Mouse (Mus musculus): Measurements from ENCODE around the gene Card19. TPM values are rescaled to one million over a fixed set of nuclear protein-coding genes. Genes with fewer than 3 reads are reported as not detected.
A peak's percentile ranks its signal among the peaks of the same experiment; 100 is the strongest.

Gene Card19
- polyA plus RNA-seq, 1 experiment: 79.4 TPM

DNA sequence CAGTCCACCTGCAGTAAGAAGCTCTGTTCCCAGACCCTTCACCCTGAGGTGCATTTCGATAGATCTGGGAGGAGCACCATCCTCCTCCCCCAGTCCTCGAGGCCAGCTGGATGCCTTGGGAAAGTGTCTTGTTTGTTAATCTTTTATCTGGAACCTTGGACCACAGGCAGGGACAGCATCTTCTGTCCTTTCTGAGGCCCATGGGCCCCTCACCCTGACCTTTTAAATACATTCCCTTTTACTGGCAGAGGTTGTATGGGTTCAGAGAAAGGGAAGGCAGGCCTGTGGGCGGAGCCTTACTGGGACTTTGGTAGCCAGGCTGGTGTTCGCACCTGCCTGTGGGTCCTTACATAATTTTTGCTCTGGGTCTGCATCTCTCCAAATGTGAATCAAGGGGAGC lies 29.4 kb upstream of the Card19 start:
- Histone ChIP-seq H3K4me3 (ENCODE audit: extremely low read depth, insufficient read depth, insufficient read length) (no peak overlapping the region), H3K27ac (ENCODE audit: insufficient read depth, low read length) (no peak overlapping the region), H3K36me3 (ENCODE audit: control insufficient read depth, insufficient read depth, low read length) (no peaks in the 10 kb centered on the region), H3K4me1 (ENCODE audit: control insufficient read depth, insufficient read depth, insufficient read length) (peaks cover 59% of the 10 kb centered on the region), H3K27me3 (ENCODE audit: control insufficient read depth, insufficient read depth, low read length) (no peaks in the 10 kb centered on the region)
- no peak for TF ChIP-seq POLR2A (IDR thresholded peaks at IDR 0.05; ENCODE audit: low read depth, low read length)
- no peak for TF ChIP-seq CTCF (IDR thresholded peaks at IDR 0.05; ENCODE audit: extremely low read depth, insufficient read depth, insufficient read length, insufficient replicate concordance)
- no peak for DNase-seq (ENCODE audit: low read depth in 1 of 2, low spot score in 2 of 2)
- 77% methylated on average over 4 of the region's 4 CpGs for WGBS

GRCm38 (mm10) chr13:49243492-49243891 lies 27.7 kb upstream of the Card19 start:
- WGBS: 59% methylated on average over 2 of the region's 2 CpGs

DNA sequence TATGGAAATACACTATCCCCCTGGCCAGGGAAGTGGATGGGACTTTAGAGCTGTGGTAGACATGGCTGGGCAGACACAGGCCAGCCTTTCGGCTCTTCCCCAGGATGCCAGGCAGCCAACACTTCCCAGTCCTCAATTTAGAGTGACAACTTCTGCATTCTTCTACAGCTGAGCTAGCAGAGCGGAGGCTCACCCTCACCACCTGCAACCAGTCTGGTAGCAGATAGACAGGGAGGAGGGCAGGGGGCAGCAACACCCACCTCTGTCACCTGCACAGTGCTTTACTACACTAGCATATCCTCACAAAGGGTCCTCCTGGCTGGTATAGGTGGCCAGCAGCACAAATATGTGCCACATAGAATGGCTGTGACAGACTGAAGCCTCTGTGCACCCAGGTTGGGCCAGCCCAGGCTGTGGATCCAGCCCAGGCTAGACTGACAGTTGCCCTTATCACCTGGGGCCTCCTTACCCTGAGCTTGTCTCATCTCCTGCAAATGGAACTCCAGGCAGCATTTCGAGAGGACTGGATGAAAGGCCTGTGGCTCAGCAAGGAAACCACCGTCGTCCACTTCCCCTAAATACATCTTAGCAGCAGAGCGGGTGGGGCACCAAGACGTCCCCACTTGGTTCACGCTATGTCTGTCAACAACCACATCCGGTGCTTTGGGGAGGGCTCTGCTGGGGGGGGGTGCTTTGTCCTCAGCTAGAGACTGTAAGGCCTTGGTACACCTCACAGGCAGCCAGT lies 26.7 kb upstream of the Card19 start:
- peak; percentile 87 to 92 for DNase-seq (ENCODE audit: low read depth in 1 of 2, low spot score in 2 of 2)

More at GRCm38 (mm10) chr13:49243492-49243891, 27.7 kb upstream of the Card19 start:
- H3K4me3 ChIP-seq (ENCODE audit: extremely low read depth, insufficient read depth, insufficient read length): no peak overlapping the region
- peak overlapping the region; percentile 90 for H3K27ac ChIP-seq (ENCODE audit: insufficient read depth, low read length)
- peaks cover 3% of the 10 kb centered on the region for H3K36me3 ChIP-seq (ENCODE audit: control insufficient read depth, insufficient read depth, low read length)
- TF ChIP-seq POLR2A (IDR thresholded peaks at IDR 0.05; ENCODE audit: low read depth, low read length) (no peak), CTCF (IDR thresholded peaks at IDR 0.05; ENCODE audit: extremely low read depth, insufficient read depth, insufficient read length, insufficient replicate concordance) (no peak)
- DNase-seq (ENCODE audit: low read depth in 1 of 2, low spot score in 2 of 2): no peak
- H3K27me3 ChIP-seq (ENCODE audit: control insufficient read depth, insufficient read depth, low read length): no peaks in the 10 kb centered on the region
- peaks cover 52% of the 10 kb centered on the region for H3K4me1 ChIP-seq (ENCODE audit: control insufficient read depth, insufficient read depth, insufficient read length)

DNA sequence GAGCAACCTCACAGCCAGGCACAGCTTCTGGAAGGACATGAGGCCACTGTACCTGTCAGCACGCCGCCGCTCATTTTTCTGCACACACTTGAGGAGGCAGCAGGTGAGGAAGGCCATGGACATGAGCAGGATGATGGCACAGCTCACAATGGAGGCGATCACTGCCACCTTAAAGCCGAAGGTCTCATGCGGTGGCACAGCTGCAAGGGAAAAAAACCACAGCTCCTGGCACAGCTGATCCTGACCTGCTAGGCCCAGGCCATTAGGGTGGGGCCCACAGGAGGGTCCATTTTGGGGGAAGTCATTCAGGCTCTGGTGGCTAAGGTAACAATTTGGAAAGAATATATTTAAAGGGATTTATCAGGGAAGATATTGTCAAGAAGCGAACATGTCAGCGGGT lies 22.9 kb upstream of the Card19 start:
- Histone ChIP-seq H3K27ac (ENCODE audit: insufficient read depth, low read length) (no peak overlapping the region), H3K27me3 (ENCODE audit: control insufficient read depth, insufficient read depth, low read length) (no peaks in the 10 kb centered on the region), H3K4me1 (ENCODE audit: control insufficient read depth, insufficient read depth, insufficient read length) (peaks cover 29% of the 10 kb centered on the region), H3K4me3 (ENCODE audit: extremely low read depth, insufficient read depth, insufficient read length) (no peak overlapping the region), H3K36me3 (ENCODE audit: control insufficient read depth, insufficient read depth, low read length) (peaks cover 22% of the 10 kb centered on the region)
- no peak for TF ChIP-seq POLR2A (IDR thresholded peaks at IDR 0.05; ENCODE audit: low read depth, low read length)
- TF ChIP-seq CTCF (IDR thresholded peaks at IDR 0.05; ENCODE audit: extremely low read depth, insufficient read depth, insufficient read length, insufficient replicate concordance): no peak
- DNase-seq (ENCODE audit: low read depth in 1 of 2, low spot score in 2 of 2): no peak
- 91% methylated on average over 8 of the region's 8 CpGs for WGBS

More for the DNA sequence above, 26.7 kb upstream of the Card19 start:
- peaks cover 7% of the 10 kb centered on the region for H3K36me3 ChIP-seq (ENCODE audit: control insufficient read depth, insufficient read depth, low read length)
- H3K27ac ChIP-seq (ENCODE audit: insufficient read depth, low read length): peak overlapping the region; percentile 97
- WGBS: 5% methylated on average over 9 of the region's 9 CpGs
- peak overlapping the region; percentile 46; the same call in 1 of the 2 replicates for H3K4me3 ChIP-seq (ENCODE audit: extremely low read depth, insufficient read depth, insufficient read length)
- TF ChIP-seq POLR2A (IDR thresholded peaks at IDR 0.05; ENCODE audit: low read depth, low read length) (peak; percentile 15; the same call in 1 of the 2 replicates), CTCF (IDR thresholded peaks at IDR 0.05; ENCODE audit: extremely low read depth, insufficient read depth, insufficient read length, insufficient replicate concordance) (no peak)
- H3K27me3 ChIP-seq (ENCODE audit: control insufficient read depth, insufficient read depth, low read length): no peaks in the 10 kb centered on the region
- peaks cover 47% of the 10 kb centered on the region for H3K4me1 ChIP-seq (ENCODE audit: control insufficient read depth, insufficient read depth, insufficient read length)

DNA sequence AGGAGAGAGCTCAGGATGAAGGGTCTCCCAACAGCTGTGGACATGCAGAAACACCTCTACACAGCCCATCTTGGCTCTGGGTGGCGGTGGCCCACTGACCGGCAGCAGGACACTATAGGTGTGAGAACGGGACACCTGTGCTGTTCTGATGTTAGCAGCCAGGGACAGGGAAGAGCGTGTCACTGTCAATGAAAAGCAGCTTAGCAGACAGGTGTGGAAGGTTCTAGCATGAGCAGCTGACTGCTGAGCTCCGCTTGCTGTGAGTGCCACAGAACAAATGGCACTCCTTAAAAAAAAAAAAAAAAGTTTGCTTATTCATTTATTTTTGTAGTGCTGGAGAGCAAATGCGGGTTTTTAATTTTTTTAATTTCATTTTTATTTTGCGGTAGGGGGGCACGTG lies 21.8 kb upstream of the Card19 start:
- 80% methylated on average over 8 of the region's 8 CpGs for WGBS
- no peak for DNase-seq (ENCODE audit: low read depth in 1 of 2, low spot score in 2 of 2)
- Histone ChIP-seq H3K4me1 (ENCODE audit: control insufficient read depth, insufficient read depth, insufficient read length) (peaks cover 22% of the 10 kb centered on the region), H3K27ac (ENCODE audit: insufficient read depth, low read length) (no peak overlapping the region), H3K4me3 (ENCODE audit: extremely low read depth, insufficient read depth, insufficient read length) (no peak overlapping the region), H3K36me3 (ENCODE audit: control insufficient read depth, insufficient read depth, low read length) (peaks cover 26% of the 10 kb centered on the region), H3K27me3 (ENCODE audit: control insufficient read depth, insufficient read depth, low read length) (no peaks in the 10 kb centered on the region)
- TF ChIP-seq POLR2A (IDR thresholded peaks at IDR 0.05; ENCODE audit: low read depth, low read length) (no peak), CTCF (IDR thresholded peaks at IDR 0.05; ENCODE audit: extremely low read depth, insufficient read depth, insufficient read length, insufficient replicate concordance) (no peak)

- Histone ChIP-seq H3K4me3 (ENCODE audit: extremely low read depth, insufficient read depth, insufficient read length) (no peak overlapping the region), H3K27ac (ENCODE audit: insufficient read depth, low read length) (no peak overlapping the region), H3K36me3 (ENCODE audit: control insufficient read depth, insufficient read depth, low read length) (peaks cover 37% of the 10 kb centered on the region), H3K27me3 (ENCODE audit: control insufficient read depth, insufficient read depth, low read length) (no peaks in the 10 kb centered on the region), H3K4me1 (ENCODE audit: control insufficient read depth, insufficient read depth, insufficient read length) (no peaks in the 10 kb centered on the region)
- DNase-seq (ENCODE audit: low read depth in 1 of 2, low spot score in 2 of 2): no peak
- TF ChIP-seq POLR2A (IDR thresholded peaks at IDR 0.05; ENCODE audit: low read depth, low read length): no peak
- TF ChIP-seq CTCF (IDR thresholded peaks at IDR 0.05; ENCODE audit: extremely low read depth, insufficient read depth, insufficient read length, insufficient replicate concordance): peak; percentile 16; the same call in 1 of the 2 replicates
- 91% methylated on average over 4 of the region's 4 CpGs for WGBS
These were observed 18.9 kb upstream of the Card19 start for GRCm38 (mm10) chr13:49234711-49235110.
